Mouse (Mus musculus) adrenal gland, adult (tissue): ENCODE data around the gene Ccdc171.
"Not testable (repeated sequence)": the region's sequence is repeated elsewhere in the genome, so short reads cannot be mapped to it uniquely, and the experiment has no call there.

Experiments used
- DNase-seq, 2 experiments: peaks; one replicate each; pipeline ENCODE4 v3.0.0; 2022 to 2023; ENCODE audit warnings: low spot score in 1 of 2; ENCODE audit not compliant: inconsistent age in 2 of 2

Gene Ccdc171

DNA sequence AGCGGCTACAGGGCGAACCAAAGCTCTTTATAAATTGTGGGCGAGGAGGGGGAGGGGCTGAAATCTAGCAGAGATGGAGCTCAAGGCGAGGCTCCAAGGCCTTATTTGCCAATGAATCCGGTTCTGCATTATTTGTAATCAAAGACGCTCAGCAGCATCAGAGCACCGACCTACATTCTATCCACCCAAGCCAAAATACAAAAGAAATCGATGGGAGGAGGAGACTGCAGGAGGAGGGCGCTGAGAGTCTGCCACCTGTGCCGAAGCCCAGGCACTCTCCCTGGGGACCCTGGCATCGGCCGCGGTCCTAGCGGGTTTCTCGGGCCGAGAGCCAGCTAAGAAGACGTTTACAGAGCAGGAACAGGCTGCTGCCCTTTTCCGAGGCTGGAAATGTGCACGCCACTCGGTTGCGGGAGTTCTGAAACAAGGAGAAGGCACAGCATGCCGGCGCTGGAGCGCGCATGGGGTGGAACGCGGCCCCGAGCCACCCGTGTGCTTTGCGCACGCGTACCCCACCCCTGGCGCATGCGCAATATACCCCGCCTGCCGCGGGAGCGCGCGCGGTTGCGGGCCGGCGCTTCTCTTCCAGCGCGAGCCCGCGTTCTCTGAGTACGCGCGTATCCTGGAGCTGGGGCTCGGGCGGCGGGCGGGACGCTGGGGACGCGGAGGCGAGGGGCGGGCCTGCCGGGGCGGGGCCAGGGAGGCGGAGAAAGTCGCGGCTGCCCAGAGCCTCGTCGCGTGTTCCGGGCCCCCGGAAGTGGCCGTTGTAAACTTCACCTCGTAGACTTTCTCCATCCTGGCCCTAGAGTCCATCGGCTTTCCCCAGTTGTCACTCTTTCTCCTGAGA is at the start of gene Ccdc171:
TSS of gene Ccdc171 (plus strand) at position 703 of the 847 bp plus-strand sequence.
- peak; percentile 96 to 98 for DNase-seq

GRCm38 (mm10) chr4:83485250-83485649 is 40.1 kb upstream of the Ccdc171 start:
- DNase-seq, result no peak

DNA sequence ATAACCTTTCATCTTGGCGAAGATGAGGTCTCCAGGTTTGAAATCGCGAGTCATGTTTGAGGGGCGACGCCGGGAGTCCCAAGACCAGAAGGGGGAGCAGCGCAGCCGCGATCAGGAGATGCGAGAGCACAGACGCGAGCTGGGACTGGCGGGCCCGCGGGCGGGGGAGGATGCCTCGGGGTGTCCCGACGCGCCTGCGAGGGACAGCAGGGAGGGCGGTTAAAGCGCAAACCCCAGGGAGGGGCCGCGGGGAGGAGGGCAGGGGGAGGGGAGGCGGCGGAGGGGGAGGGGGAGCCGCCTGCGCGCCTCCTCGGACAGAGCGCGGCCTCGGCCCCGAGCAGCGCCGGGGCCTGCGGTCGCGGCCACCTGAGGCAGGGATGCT is 39.6 kb upstream of the Ccdc171 start:
- DNase-seq, result peak; percentile 87 to 93

DNA sequence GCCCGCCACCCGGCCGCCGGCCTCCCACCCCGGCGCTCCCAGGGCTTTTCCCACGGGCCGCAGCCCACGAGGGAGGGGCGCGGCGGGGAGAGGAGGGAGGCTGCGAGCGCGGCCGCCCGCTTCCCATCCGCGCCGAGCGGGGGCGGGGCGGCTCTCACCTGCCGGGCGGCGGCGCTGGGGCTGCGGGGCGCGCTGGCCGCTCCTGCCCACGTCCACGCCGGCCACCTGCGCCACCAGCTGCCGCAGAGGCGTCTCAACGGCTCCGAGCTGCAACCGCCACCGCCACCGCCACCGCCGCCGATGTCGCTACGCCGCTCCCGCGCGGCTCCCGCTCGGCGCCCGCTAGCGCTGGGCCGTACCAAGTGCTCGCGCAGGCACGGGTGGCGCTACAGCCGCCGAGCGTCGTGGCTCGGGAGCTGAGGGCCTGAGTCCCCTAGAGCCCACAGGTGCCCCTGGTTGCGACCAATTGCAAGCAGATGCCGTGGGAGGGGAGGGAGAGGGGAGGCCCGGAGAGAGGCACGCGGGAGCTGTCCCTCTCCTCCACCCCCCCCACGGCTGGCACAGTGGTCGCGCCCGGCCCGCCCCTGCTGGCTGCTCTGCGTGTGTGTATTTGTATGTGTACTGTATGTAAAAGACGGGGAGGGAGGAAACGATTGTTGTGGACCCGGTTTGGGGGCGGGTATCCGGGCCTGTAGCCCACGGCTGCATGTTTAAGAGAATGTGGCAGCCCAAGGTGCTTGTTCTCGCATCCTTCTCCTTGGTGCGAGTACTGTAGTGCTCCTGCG is 39.0 kb upstream of the Ccdc171 start, which contains the start of gene Psip1:
TSS of gene Psip1 (minus strand) at position 343 of the 785 bp plus-strand sequence.
- peak; percentile 87 to 96 for DNase-seq

- DNase-seq, result no peak
Observed at GRCm38 (mm10) chr4:83489121-83489520, 36.2 kb upstream of the Ccdc171 start.

- DNase-seq, result no peak
Observed at GRCm38 (mm10) chr4:83493112-83493511, 32.2 kb upstream of the Ccdc171 start.

DNA sequence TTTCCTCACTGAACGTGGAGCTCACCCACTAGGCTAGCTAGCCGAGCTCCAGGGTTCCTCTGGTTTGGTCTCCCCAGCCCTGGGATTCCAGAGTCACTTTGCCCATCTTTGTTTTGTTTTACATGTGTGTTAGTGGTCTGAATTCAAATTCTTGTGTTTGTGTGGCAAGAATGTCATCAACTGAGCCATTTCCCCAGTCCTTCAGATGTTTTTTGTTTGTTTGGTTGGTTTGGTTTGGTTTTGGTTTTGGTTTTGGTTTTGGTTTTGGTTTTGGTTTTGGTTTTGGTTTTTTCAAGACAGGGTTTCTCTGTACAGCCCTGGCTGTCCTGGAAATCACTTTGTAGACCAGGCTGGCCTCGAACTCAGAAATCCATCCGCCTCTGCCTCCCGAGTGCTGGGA is 28.3 kb upstream of the Ccdc171 start:
- not testable (repeated sequence) for DNase-seq

DNA sequence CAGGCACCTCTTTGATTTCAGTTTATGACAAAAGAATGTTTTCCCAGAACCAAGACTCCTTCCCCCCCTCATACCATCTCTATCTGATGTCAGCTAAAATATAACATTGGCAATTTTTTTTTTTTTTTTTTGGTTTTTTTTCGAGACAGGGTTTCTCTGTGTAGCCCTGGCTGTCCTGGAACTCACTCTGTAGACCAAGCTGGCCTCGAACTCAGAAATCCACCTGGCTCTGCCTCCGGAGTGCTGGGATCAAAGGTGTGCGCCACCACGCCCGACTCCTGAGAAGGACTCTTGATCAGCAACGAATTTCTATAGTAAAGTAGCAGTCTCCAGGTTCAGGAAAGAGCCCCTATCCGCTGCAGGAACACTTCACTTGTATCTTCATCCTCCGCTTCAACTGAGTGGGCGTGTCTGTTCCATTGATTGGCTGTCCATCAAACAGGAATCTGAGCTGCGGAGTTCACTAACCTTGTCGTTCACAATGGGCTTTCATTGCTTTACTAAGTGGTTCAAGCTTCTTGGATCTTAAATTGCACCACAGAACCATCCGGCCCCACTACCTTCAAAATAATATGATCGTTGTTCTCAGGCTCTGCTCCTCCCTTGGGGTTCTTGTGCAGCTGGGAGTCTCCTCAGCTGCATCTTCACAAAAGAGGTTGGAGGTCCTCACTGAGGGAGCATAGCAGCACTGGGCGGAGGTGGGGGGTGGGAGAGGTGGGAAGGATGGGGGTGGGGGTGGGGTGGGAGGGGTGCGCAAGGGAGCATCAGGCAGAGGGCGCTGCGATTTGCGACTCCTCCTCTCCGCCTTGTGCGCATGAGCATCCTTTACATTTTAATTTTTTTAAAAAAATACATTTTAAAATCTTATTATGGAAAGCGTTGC is 24.9 kb upstream of the Ccdc171 start:
- DNase-seq, result no peak

DNA sequence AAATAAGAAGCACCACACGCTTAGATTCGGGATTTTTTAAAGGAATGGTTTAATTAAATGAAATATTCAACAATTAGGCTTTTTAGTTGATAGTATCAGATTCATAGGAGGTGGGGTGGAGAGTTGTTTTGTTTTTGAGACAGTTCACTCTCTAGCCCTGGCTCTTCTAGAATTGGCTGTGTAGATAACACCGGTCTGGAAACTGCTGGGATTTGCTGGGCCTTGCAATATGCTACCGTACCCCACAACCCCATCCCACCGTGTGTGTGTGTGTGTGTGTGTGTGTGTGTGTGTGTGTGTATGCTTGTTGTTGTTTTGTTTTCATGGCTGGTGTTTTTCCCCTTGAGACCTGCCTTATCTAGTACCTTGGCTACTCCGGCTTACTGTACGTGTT is 24.3 kb upstream of the Ccdc171 start:
- no peak for DNase-seq

DNA sequence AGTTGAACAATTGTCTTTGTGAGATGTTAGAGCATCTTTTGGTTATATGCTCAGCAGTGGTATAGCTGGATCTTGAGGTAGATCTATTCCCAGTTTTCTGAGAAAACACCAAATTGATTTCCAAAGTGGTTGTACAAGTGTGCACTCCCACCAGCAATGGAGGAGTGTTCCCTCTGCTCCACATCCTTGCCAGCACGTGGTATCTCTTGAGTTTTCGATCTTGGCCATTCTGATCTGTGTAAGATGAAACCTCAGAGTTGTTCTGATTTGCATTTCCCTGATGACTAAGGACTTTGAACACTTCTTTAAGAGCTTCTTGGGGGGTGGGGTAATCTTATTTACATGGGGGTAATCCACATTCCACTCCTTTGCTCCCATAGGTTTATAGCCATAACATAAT is 15.7 kb upstream of the Ccdc171 start:
- DNase-seq, result no peak

DNA sequence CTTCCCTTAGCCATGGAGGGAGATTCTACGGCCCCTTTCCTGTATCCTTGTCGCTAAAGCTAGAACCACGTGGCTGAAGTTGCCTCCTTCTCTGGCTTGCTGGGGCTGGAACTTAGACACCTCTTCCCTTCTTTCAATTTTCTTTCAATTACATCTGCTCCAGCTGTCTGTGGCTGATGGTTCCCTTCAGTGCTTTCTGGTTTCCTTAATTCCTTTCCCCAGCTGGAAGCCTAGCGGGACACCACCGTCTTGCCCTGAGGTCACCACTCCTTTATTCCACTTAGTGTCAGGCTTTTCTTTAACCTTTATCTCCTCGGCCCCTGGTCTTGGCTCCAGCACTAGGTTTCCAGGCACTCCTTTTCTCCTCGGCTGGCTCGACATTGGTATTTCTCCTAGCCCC is 14.3 kb upstream of the Ccdc171 start:
- DNase-seq, result no peak

GRCm38 (mm10) chr4:83512217-83512616 is 13.1 kb upstream of the Ccdc171 start:
- no peak for DNase-seq

DNA sequence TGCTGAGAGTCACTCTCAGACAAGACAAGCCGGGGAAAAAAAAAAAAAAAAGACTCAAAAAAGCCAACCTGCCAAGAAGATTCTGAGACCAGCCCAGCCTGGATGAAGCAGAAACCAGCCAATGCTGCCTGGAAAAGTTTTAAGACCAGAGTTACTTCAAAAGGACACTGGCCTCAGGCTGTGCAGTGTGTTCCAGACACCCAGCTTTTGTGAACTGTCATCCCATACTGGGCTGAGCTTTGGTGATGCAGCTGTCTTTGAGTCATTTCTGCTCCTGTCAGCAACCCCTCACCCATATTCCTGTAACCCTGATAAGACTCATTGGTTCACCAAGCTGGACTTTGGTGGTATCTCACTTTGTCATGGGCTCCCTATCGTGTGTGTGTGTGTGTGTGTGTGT is 12.7 kb upstream of the Ccdc171 start:
- no peak for DNase-seq

DNA sequence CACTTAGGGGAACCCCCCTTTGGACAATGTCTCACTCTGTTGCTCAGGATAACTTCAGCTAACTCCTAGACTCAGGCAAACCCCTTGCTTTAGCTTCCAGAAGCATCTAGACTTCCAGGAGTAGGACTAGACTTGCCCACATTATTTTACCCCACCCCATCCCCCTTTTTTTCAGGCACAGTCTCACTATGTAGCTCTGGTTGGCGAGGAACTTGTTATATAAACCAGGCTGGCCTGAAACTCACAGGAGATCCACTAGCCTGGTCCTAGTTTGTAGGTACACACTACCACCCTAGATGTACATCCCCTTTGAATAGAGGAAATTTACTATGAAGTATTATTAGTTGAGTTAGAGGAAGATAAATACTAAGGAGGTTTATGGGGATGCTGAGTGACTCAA is 11.2 kb upstream of the Ccdc171 start:
- DNase-seq, result no peak

DNA sequence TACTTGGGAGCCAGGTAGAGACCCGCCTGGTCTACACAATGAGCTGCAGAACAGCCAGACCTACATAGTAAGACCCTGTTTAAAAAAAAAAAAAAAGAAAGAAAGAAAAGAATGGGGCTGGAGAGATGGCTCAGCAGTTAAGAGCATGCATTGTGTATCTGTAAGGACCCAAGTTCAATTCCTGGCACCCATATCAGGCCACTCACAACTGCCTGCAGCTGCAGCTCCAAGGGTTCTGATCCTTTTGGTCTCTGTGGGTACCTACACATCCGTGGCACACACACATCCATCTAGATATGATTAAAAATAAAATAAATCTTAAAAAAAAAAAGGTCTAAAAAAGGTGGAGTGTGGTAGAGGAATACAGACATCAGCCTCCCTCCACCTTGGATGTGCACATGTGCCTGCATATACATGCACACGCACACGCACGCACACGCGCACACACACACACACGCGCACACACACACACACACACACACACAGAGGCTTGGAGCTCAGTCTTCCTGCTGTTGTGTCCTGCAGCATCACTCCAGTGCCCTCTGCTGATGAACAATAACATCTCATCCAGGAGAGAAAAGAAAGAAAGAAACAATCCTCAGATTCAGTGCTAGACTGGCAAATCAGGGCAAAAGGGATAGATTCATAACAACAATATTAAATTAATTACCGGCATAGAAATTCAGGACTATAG is 10.2 kb upstream of the Ccdc171 start:
- DNase-seq, result no peak

- DNase-seq, result not testable (repeated sequence)
Observed at GRCm38 (mm10) chr4:83516144-83516543, 9.2 kb upstream of the Ccdc171 start.

GRCm38 (mm10) chr4:83519148-83519547 is 6.2 kb upstream of the Ccdc171 start:
- DNase-seq, result peak in 1 of 2 experiments; percentile 47

DNA sequence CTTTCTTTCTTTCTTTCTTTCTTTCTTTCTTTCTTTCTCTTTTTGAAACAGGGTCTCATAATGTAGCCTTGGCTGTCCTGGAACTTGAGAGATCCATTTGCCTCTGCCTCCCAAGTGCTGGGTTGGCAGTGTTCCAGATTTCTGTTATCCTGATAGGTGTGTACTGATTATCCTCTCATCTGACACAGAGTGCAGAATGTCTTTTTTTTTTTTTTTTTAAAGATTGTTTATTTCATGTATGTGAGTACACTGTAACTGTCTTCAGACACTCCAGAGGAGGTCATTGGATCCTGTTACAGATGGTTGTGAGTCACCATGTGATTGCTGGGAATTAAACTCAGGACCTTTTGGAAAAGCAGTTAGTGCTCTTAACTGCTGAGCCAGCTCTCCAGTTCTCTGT is 5.5 kb upstream of the Ccdc171 start:
- no peak for DNase-seq

DNA sequence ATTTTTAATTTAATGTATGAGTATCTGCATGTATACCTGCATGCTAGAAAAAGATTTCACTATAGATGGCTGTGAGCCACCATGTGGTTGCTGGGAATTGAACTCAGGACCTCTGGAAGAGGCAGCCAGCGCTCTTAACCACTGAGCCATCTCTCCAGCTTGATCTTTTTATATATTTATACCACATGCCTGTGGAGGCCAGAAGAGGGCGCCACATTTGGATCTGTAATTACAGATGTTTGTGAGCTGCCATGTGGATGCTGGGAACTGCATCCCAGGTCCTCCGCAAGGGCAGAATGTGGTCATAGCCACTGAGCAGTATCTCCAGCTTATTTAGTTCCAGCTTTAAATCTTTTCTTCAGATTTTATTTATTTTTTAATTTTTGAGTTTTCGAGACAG is 5.0 kb upstream of the Ccdc171 start:
- no peak for DNase-seq

- no peak for DNase-seq
Observed at GRCm38 (mm10) chr4:83522066-83522465, 3.3 kb upstream of the Ccdc171 start.

GRCm38 (mm10) chr4:83524456-83524842 is 896 bp upstream of the Ccdc171 start:
- DNase-seq, result no peak
